Mouse (Mus musculus) cortical plate, adult 2 months (tissue): ENCODE measurements around the gene Il1a.

Experiments
- CTCF ChIP-seq: fragments of 200-500 bp; IDR thresholded peaks from 2 replicates; pipeline ENCODE4 v1.5.1; 2011; ENCODE audit warnings: mild to moderate bottlenecking, control low read depth, low read length; ENCODE audit not compliant: insufficient read depth; ENCODE audit errors: extremely low read depth
- POLR2A ChIP-seq: fragments of 200-500 bp; IDR thresholded peaks from 2 replicates; pipeline ENCODE4 v1.6.1; 2011; ENCODE audit warnings: mild to moderate bottlenecking, low read length, control low read depth; ENCODE audit not compliant: insufficient read depth; ENCODE audit errors: extremely low read depth

GRCm38 (mm10) chr2:129258475-129259211, 51.1 kb downstream of the Il1a start:
- TF ChIP-seq CTCF (peak; percentile 94), POLR2A (no peak)
